Mouse (Mus musculus) cerebellum, adult 2 months (tissue): Measurements from ENCODE around the gene Zmynd10.

Source experiments
- CTCF ChIP-seq: fragments of 200-500 bp; IDR thresholded peaks from 2 replicates; pipeline ENCODE4 v1.5.1; 2011; ENCODE audit warnings: low read depth, mild to moderate bottlenecking, control low read depth, low read length, moderate library complexity, borderline replicate concordance; ENCODE audit not compliant: insufficient read depth
- POLR2A ChIP-seq: fragments of 200-500 bp; IDR thresholded peaks from 2 replicates; pipeline ENCODE4 v1.6.1; 2011; ENCODE audit warnings: low read length, control low read depth, borderline replicate concordance; ENCODE audit not compliant: insufficient read depth

DNA sequence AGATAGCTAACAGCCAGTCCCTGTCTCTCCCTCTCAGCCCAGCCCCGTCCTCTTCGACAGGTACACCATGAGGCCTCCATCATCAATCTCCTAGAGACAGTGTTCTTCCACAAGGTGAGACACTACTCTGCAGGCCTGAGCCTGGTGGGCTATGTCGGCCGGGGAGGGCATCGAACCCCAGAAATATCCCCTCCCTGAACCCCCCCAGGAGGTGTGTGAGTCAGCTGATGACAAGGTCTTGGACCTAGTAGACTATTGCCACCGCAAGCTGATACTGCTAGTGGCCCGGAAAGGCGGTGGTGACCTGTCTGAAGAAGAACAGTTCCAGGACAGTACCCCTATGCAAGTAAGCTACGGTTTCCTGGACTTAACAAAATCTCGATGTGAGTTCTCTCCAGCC is 1.7 kb downstream of the Zmynd10 start:
- no peak for TF ChIP-seq CTCF
- TF ChIP-seq POLR2A = no peak
